Mouse (Mus musculus) liver, embryonic 16.5 days (tissue): ENCODE data around the gene Lipn. TPM values are rescaled to one million over a fixed set of nuclear protein-coding genes. Genes with fewer than 3 reads are reported as not detected.

Experiments used
- ATAC-seq: fragments of 200-750 bp; cut with Nextera tagmentation; 2 replicates; pipeline ENCODE4 v1.8.0; 2017; ENCODE audit warnings: low read depth, mild to moderate bottlenecking, moderate number of reproducible peaks, moderate library complexity
- H3K27ac ChIP-seq: fragments of 300-500 bp; sonication (generic); 2 replicates; pipeline ENCODE4 v1.5.1; 2014; ENCODE audit warnings: mild to moderate bottlenecking, low read length
- H3K27me3 ChIP-seq: fragments of 300-500 bp; sonication (generic); 2 replicates; pipeline ENCODE4 v1.6.1; 2014; ENCODE audit warnings: low read depth, low read length, mixed read lengths; ENCODE audit not compliant: control insufficient read depth, insufficient read depth
- H3K36me3 ChIP-seq: fragments of 300-500 bp; sonication (generic); 2 replicates; pipeline ENCODE4 v1.6.1; 2014; ENCODE audit warnings: mild to moderate bottlenecking; ENCODE audit not compliant: control insufficient read depth, insufficient read depth
- H3K4me1 ChIP-seq: fragments of 300-500 bp; sonication (generic); 2 replicates; pipeline ENCODE4 v1.6.1; 2014; ENCODE audit warnings: low read depth, low read length, mixed read lengths; ENCODE audit not compliant: control insufficient read depth
- H3K4me2 ChIP-seq: fragments of 300-500 bp; sonication (generic); 2 replicates; pipeline ENCODE4 v1.6.1; 2014; ENCODE audit warnings: low read depth, low read length, mixed read lengths
- H3K4me3 ChIP-seq: fragments of 300-500 bp; sonication (generic); 2 replicates; pipeline ENCODE4 v1.5.1; 2014; ENCODE audit warnings: low read depth, mild to moderate bottlenecking, low read length
- H3K9ac ChIP-seq: fragments of 300-500 bp; sonication (generic); 2 replicates; pipeline ENCODE4 v1.6.1; 2014; ENCODE audit warnings: low read depth, low read length
- H3K9me3 ChIP-seq: fragments of 300-500 bp; sonication (generic); replicated peaks from 2 replicates; pipeline ENCODE4 v1.6.1; 2016; ENCODE audit warnings: low read length; ENCODE audit not compliant: control insufficient read depth
- WGBS: fragments of 180-500 bp; shearing (Covaris S2); extraction: QIAGEN DNeasy Blood & Tissue Kit; methylation state at CpG from one replicate; pipeline ENCODE4 v1.1.7; 2014; ENCODE audit not compliant: insufficient replicate concordance; 5-methylcytosine and 5-hydroxymethylcytosine counted together
- polyA plus RNA-seq: library from polyadenylated mRNA; unstranded; fragments of >200 nt; fragmentation: Nextera tagmentation; extraction: Ambion mirVana; gene quantifications from 2 replicates; pipeline ENCODE4 v1.2.1, GENCODE M21; 2015

The Lipn gene
- polyA plus RNA-seq, 1 experiment from 2014 or later, result not detected

DNA sequence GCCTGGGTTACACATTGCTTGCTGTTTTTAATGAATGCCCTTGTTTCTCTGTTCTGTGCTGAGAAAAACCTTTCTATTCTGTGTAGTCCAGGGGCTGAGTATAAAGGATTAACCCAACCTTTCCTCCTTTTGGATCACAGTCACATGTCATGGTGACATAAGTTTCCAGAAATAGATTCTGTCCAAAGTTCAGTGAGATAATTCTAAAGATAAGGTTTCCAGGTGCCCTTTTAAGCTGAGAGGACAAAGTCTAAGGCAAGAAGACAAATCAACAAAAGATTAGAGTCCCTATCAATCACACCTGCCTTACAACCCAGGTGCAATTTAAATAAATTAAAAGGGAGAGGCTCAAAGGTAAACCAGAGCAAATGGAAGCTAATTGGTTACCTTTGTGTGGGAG lies 7.1 kb downstream of the Lipn start:
- no peak for ATAC-seq

GRCm38 (mm10) chr19:34078130-34078529 lies 11.0 kb downstream of the Lipn start:
- Histone ChIP-seq H3K9ac (no peak overlapping the region), H3K36me3 (no peaks in the 10 kb centered on the region), H3K27me3 (no peaks in the 10 kb centered on the region), H3K9me3 (no peaks in the 10 kb centered on the region), H3K4me3 (no peak overlapping the region), H3K4me2 (no peak overlapping the region), H3K27ac (no peak overlapping the region), H3K4me1 (no peaks in the 10 kb centered on the region)
- ATAC-seq, result no peak
- 50% methylated on average over 2 of the region's 2 CpGs for WGBS

More for the DNA sequence above, 7.1 kb downstream of the Lipn start:
- H3K27me3 ChIP-seq, result no peaks in the 10 kb centered on the region
- no peak overlapping the region for H3K4me3 ChIP-seq
- H3K36me3 ChIP-seq, result no peaks in the 10 kb centered on the region
- H3K9ac ChIP-seq, result no peak overlapping the region
- H3K4me2 ChIP-seq, result no peak overlapping the region
- H3K9me3 ChIP-seq, result no peaks in the 10 kb centered on the region
- no peaks in the 10 kb centered on the region for H3K4me1 ChIP-seq
- no peak overlapping the region for H3K27ac ChIP-seq

DNA sequence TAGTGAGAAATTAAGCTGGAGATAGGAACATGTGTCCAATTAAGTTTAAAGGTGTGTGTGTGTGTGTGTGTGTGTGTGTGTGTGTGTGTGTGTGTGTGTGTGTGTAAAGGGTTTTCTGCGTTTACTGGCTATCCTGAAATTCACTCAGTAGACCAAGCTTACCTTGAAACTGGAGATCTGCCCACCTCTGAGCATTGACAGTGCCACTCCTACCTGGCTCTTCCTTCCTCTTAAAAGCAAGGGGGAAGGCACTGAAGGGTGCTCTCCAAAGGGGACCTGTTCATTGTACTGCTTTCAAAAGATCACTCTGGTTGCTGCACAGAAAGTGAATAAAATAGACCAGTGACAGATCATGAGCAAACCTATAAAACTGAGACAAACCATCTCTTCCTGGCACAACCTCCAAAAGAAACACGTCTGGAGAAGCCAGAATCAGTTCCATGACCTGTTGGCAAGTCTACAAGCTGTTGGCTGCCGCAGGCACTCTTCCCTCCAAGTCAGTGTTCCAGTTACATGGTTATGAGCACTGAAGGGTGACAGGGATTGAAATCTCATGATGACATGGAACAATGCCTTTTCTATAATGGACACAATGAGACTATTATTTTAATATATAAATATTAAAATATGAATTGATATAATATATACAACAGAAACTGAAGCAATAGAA lies 22.0 kb downstream of the Lipn start:
- no peaks in the 10 kb centered on the region for H3K4me1 ChIP-seq
- no peaks in the 10 kb centered on the region for H3K9me3 ChIP-seq
- H3K4me3 ChIP-seq, result no peak overlapping the region
- no peak overlapping the region for H3K4me2 ChIP-seq
- H3K27me3 ChIP-seq, result no peaks in the 10 kb centered on the region
- no peak overlapping the region for H3K9ac ChIP-seq
- 60% methylated on average over 3 of the region's 3 CpGs for WGBS
- no peak overlapping the region for H3K27ac ChIP-seq
- ATAC-seq, result no peak
- no peaks in the 10 kb centered on the region for H3K36me3 ChIP-seq

DNA sequence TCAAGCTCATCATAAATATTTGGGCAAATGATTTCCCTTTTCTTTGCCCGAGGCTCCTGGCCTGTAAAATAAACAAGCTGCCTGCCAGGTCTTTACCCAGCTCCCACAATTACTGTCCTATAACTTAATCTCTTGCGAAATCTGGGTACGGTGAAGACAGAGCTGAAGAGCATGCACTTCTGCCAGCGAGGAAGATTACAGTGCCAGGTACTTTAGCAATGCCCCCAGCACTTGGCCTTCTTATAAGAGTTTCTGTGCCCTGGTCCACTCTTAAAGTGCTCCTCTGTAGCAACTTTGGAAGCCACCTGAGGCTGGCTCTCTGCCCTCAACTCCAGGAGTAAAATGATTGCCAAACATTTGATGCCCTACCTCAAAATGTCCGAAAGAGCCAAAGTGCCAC lies 28.2 kb downstream of the Lipn start:
- Histone ChIP-seq H3K36me3 (no peaks in the 10 kb centered on the region), H3K9ac (no peak overlapping the region), H3K27ac (no peak overlapping the region), H3K9me3 (no peaks in the 10 kb centered on the region), H3K4me3 (no peak overlapping the region), H3K4me1 (no peaks in the 10 kb centered on the region), H3K4me2 (no peak overlapping the region), H3K27me3 (no peaks in the 10 kb centered on the region)
- WGBS, result 58% methylated on average over 5 of the region's 5 CpGs
- ATAC-seq, result no peak

DNA sequence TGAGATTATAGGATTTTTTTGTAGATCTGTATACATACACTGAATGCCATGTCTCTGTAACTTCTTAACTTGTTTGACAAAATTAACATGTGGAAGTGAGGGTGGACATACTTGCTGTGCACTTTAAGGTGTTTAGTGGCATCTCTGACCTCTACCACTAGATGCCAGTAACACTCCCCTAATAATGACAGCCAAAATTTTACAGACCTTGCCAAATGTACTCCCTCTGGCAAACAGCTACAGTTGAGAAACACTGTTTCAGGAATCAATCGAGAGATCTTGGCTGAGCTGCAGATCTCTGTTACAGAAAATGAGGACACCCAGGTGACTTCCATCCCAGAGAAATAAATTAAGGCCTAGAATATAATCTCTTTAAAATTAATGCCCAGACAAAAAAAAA lies 29.1 kb downstream of the Lipn start:
- H3K4me2 ChIP-seq, result no peak overlapping the region
- no peaks in the 10 kb centered on the region for H3K9me3 ChIP-seq
- no peak overlapping the region for H3K4me3 ChIP-seq
- 30% methylated on average over 1 of the region's 1 CpGs for WGBS
- no peak overlapping the region for H3K9ac ChIP-seq
- H3K36me3 ChIP-seq, result no peaks in the 10 kb centered on the region
- no peak for ATAC-seq
- no peaks in the 10 kb centered on the region for H3K27me3 ChIP-seq
- no peaks in the 10 kb centered on the region for H3K4me1 ChIP-seq
- H3K27ac ChIP-seq, result no peak overlapping the region

- Histone ChIP-seq H3K4me3 (no peak within 1 kb of the TSS), H3K9me3 (no peaks in the 10 kb centered on the region), H3K4me1 (no peaks in the 10 kb centered on the region), H3K9ac (no peak within 1 kb of the TSS), H3K27ac (no peak within 1 kb of the TSS), H3K4me2 (no peak within 1 kb of the TSS), H3K27me3 (no peaks in the 10 kb centered on the region), H3K36me3 (no peaks in the 10 kb centered on the region)
- WGBS, result 57% methylated on average over 4 of the region's 4 CpGs
- ATAC-seq, result no peak
Measured at GRCm38 (mm10) chr19:34100633-34101032, 33.5 kb downstream of the Lipn start, which contains the start of gene Lipm. Gene Lipm, plus strand, starts transcription at chr19:34100933.

DNA sequence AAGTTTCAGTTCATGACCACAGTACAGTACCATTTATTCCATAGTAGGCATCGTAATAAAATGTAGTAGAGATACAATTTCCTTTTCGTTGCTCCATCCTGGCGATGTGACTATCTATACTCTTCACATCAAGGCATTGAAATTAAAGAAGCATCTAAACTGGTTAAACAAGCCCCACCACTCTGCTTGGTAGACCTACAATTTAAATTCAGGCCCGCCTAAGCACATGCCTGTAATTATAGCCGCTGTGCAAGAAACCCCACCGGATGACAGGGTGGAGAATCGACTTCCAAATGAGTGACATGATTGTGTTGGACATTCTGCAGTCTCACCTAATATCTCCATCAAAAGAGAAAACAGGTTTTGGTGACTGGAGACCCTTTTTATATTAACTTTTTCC lies 34.7 kb downstream of the Lipn start:
- Histone ChIP-seq H3K4me2 (no peak overlapping the region), H3K4me3 (no peak overlapping the region), H3K36me3 (no peaks in the 10 kb centered on the region), H3K9ac (no peak overlapping the region), H3K4me1 (no peaks in the 10 kb centered on the region), H3K27ac (no peak overlapping the region), H3K27me3 (no peaks in the 10 kb centered on the region), H3K9me3 (no peaks in the 10 kb centered on the region)
- WGBS, result 73% methylated on average over 7 of the region's 7 CpGs
- ATAC-seq, result no peak

DNA sequence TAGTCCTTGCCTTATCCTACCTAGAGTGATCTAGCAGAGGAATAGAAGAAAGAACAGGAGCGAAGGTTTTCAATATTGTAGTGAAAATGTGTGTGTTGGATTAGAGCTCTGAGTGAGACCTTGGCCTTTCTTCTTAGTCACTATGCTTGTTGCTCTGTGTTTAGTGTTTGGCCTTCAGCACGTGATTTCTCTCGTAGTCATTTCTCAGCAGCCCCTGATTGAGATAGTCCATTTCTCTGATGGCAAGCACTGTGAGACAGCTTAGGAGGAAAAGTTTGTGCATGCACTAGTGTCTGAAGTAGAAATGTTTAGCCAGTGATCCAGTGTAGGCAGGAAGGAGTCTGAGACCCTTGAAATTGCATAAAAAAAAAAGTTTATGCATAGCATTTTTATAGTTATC lies 37.7 kb downstream of the Lipn start:
- Histone ChIP-seq H3K9ac (no peak overlapping the region), H3K9me3 (no peaks in the 10 kb centered on the region), H3K27me3 (no peaks in the 10 kb centered on the region), H3K4me1 (no peaks in the 10 kb centered on the region), H3K4me2 (no peak overlapping the region), H3K4me3 (no peak overlapping the region), H3K36me3 (no peaks in the 10 kb centered on the region), H3K27ac (no peak overlapping the region)
- ATAC-seq, result no peak
- 61% methylated on average over 3 of the region's 3 CpGs for whole genome bisulfite sequencing

DNA sequence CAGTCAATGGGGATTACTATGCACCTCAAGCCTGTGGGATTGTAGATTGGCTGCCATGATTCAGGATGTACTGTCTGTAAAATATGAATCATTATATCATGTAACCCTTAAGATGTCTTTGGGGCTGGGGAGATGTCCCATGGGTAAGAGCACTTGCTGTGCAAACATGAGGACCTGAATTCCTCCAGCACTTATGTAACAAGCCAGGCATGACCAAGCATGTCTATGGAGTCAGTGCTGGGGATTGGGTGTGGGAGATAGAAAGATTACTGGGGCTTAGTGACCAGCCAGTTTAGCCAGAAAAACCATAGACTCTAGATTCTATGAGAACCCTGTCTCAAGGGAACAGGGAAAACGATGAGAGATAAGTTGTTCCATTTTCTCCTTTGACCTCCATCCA lies 51.9 kb downstream of the Lipn start:
- no peak overlapping the region for H3K4me2 ChIP-seq
- no peaks in the 10 kb centered on the region for H3K27me3 ChIP-seq
- no peak overlapping the region for H3K9ac ChIP-seq
- H3K4me3 ChIP-seq, result no peak overlapping the region
- no peak for ATAC-seq
- 55% methylated on average over 1 of the region's 1 CpGs for WGBS
- no peaks in the 10 kb centered on the region for H3K36me3 ChIP-seq
- no peaks in the 10 kb centered on the region for H3K4me1 ChIP-seq
- H3K9me3 ChIP-seq, result no peaks in the 10 kb centered on the region
- H3K27ac ChIP-seq, result no peak overlapping the region
